Mouse (Mus musculus) heart, embryonic 11.5 days (tissue): ENCODE results near the gene Lrrc27. TPM values are rescaled to one million over a fixed set of nuclear protein-coding genes. Genes with fewer than 3 reads are reported as not detected.

Experiments
- ATAC-seq: fragments of 200-750 bp; cut with Nextera tagmentation; replicated peaks from 2 replicates; pipeline ENCODE4 v1.8.0; 2017; ENCODE audit warnings: moderate library complexity; ENCODE audit not compliant: insufficient number of reproducible peaks, low FRiP score, low TSS enrichment
- H3K27ac ChIP-seq: fragments of 300-500 bp; sonication (generic); 2 replicates; pipeline ENCODE4 v1.5.1; 2014; ENCODE audit warnings: mild to moderate bottlenecking, low read depth, low read length
- H3K27me3 ChIP-seq: fragments of 300-500 bp; sonication (generic); 2 replicates; pipeline ENCODE4 v1.6.1; 2014; ENCODE audit warnings: mild to moderate bottlenecking, low read length, mixed read lengths; ENCODE audit not compliant: control insufficient read depth, insufficient read depth
- H3K36me3 ChIP-seq: fragments of 300-500 bp; sonication (generic); 2 replicates; pipeline ENCODE4 v1.6.1; 2014; ENCODE audit warnings: mild to moderate bottlenecking, low read length, moderate library complexity, mixed read lengths; ENCODE audit not compliant: control insufficient read depth, insufficient read depth
- H3K4me1 ChIP-seq: fragments of 300-500 bp; sonication (generic); 2 replicates; pipeline ENCODE4 v1.6.1; 2014; ENCODE audit warnings: low read length; ENCODE audit not compliant: control insufficient read depth, insufficient read depth
- H3K4me2 ChIP-seq: fragments of 300-500 bp; sonication (generic); 2 replicates; pipeline ENCODE4 v1.6.1; 2014; ENCODE audit warnings: mild to moderate bottlenecking, moderate library complexity
- H3K4me3 ChIP-seq: fragments of 300-500 bp; sonication (generic); 2 replicates; pipeline ENCODE4 v1.5.1; 2014; ENCODE audit warnings: low read depth, low read length
- H3K9ac ChIP-seq: fragments of 300-500 bp; sonication (generic); 2 replicates; pipeline ENCODE4 v1.6.1; 2014; ENCODE audit warnings: mild to moderate bottlenecking, low read depth, low read length, moderate library complexity
- H3K9me3 ChIP-seq: fragments of 300-500 bp; sonication (generic); replicated peaks from 2 replicates; pipeline ENCODE4 v1.6.1; 2016; ENCODE audit warnings: low read length; ENCODE audit not compliant: control insufficient read depth
- WGBS: fragments of 180-500 bp; shearing (Covaris S2); extraction: QIAGEN DNeasy Blood & Tissue Kit; methylation state at CpG from one replicate; pipeline ENCODE4 v1.1.7; 2014; ENCODE audit not compliant: insufficient replicate concordance; 5-methylcytosine and 5-hydroxymethylcytosine counted together
- polyA plus RNA-seq: library from polyadenylated mRNA; unstranded; fragments of >200 nt; fragmentation: Nextera tagmentation; extraction: Ambion mirVana; gene quantifications from 2 replicates; pipeline ENCODE4 v1.2.1, GENCODE M21; 2014

Lrrc27 gene
- polyA plus RNA-seq, 1 experiment from 2014 or later, result 4.9 TPM

DNA sequence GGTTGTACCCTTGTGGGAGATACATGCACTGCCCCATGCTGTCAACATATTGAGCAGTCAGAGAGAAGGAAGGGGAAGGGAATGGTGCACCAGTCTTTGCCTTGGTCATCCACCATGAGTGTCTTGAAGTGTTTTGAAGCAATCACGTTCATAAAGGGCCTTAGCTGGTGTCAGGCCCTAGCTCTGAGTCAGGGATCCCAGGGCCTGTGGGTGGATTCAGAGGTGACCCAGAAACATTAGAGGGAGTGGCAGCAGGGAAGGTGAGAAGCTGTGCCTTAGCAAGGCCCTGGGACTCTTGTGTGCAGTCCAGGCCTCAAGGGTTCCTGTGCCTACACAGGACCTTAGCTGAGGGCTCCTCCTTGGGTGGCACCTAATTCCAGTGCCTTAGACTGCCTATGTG, 11.3 kb downstream of the Lrrc27 start:
- Histone ChIP-seq H3K4me3 (no peak overlapping the region), H3K4me1 (peaks cover 27% of the 10 kb centered on the region), H3K36me3 (no peaks in the 10 kb centered on the region), H3K27ac (no peak overlapping the region), H3K9me3 (no peaks in the 10 kb centered on the region), H3K4me2 (no peak overlapping the region), H3K9ac (no peak overlapping the region), H3K27me3 (no peaks in the 10 kb centered on the region)
- ATAC-seq, result no peak
- 58% methylated on average over 1 of the region's 1 CpGs for WGBS

DNA sequence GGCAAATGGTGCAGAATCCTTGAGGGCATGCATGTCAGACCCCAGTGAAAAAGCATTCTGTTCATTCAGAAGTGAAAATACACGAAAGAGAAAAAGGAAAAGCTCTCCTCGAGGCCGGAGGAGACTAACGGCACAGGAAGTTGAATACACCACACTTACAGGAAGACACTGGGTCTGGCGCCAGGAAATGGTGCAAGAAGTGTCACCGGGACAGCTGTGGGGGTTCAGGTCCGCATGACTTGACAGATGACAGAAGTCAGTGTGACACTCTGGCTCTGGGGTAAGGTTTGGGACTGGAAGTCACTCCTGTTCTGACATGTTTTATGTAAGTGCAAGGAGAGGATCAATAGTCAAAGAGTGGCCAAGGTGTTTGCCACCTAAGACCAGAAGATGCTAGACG, 11.9 kb downstream of the Lrrc27 start:
- Histone ChIP-seq H3K9me3 (no peaks in the 10 kb centered on the region), H3K27me3 (no peaks in the 10 kb centered on the region), H3K4me3 (no peak overlapping the region), H3K9ac (no peak overlapping the region), H3K4me1 (peaks cover 30% of the 10 kb centered on the region), H3K36me3 (no peaks in the 10 kb centered on the region), H3K4me2 (no peak overlapping the region), H3K27ac (no peak overlapping the region)
- ATAC-seq, result no peak
- 59% methylated on average over 8 of the region's 8 CpGs for WGBS

DNA sequence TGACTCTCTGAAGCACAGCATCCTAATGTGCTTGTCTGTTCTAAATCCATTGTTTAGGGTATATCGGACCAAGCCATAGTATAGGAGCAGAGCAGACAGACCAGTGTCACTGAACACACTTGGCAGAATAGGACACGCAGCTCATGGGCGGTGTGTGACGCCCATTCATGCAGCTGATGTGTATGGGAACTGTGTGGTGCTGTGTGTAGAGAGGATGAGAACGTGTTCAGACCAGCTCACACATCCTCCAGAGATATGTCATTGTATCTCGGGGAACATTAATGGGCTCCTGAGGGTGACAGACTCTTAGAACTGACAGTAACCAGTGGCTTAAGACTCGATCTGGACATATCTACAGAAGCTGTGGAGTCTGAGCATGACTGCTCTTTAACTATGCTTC, 13.6 kb downstream of the Lrrc27 start:
- 80% methylated on average over 7 of the region's 7 CpGs for WGBS
- no peaks in the 10 kb centered on the region for H3K9me3 ChIP-seq
- H3K4me3 ChIP-seq, result no peak overlapping the region
- no peak for ATAC-seq
- no peak overlapping the region for H3K27ac ChIP-seq
- peaks cover 38% of the 10 kb centered on the region for H3K4me1 ChIP-seq
- no peaks in the 10 kb centered on the region for H3K36me3 ChIP-seq
- no peaks in the 10 kb centered on the region for H3K27me3 ChIP-seq
- H3K9ac ChIP-seq, result no peak overlapping the region
- no peak overlapping the region for H3K4me2 ChIP-seq

DNA sequence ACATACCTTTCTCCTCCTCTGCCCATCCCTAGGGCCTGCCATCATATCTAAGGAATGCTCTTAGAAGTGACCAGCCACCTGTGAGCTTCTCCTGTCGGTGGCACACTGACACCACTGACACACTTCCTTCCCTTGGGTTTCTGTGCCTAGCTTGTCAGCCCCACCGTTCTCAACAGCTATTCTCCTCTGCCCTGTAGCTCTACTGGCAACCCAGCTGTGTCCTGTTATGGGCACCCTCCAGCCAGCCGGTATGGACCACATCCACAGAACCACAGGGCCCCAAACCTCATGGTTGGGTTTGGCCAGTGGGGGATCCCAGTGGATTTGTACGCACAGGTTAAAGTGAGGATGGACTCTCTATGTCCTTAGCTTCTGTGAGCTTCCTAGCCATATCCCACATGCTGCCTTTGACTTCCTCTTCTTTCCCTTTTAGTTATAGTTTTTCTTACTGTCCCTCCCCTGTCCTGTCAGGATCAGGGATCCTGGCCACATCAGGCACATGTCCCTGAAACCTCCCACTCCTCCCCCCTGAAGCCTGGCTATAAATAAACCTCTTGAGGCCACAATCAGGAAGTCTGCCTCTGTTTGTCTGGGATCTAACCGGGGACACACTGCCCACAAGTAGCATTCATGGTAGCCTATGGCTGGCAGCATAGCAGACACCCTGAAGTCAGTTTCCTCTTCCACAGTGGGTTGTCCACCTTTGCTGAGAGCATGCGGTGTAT, 15.8 kb downstream of the Lrrc27 start:
- Histone ChIP-seq H3K4me1 (peaks cover 38% of the 10 kb centered on the region), H3K4me2 (peak overlapping the region; percentile 29), H3K27me3 (no peaks in the 10 kb centered on the region), H3K9me3 (no peaks in the 10 kb centered on the region), H3K27ac (peak overlapping the region; percentile 82), H3K4me3 (no peak overlapping the region), H3K36me3 (no peaks in the 10 kb centered on the region), H3K9ac (no peak overlapping the region)
- 0 out of 2 replicates have a peak, but pooled peaks have one; percentile 4 for ATAC-seq
- 42% methylated on average over 6 of the region's 6 CpGs for WGBS

DNA sequence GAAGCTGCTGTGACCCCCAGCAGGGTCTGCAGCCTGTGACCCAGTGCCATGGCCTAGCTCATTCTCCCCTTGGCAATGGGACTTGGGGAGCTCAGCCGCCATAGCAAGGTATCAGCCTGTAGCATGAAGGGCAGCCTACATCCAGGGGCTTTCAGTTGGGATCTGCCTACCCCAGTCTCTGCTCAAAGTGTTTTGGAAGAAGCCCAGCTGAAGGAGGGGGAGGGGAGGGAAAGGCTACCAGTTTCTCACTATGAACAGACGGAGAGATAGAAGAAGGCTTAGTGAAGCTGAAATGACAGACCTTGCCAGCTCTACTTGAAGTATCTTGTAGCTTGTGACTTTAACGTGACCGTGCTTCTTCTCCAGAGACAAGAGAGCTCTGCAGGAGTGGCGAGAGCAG, 17.0 kb downstream of the Lrrc27 start:
- peaks cover 46% of the 10 kb centered on the region for H3K4me1 ChIP-seq
- no peaks in the 10 kb centered on the region for H3K27me3 ChIP-seq
- ATAC-seq, result no peak
- no peak overlapping the region; the same call in 1 of the 2 replicates for H3K27ac ChIP-seq
- H3K9me3 ChIP-seq, result no peaks in the 10 kb centered on the region
- no peak overlapping the region for H3K9ac ChIP-seq
- H3K36me3 ChIP-seq, result no peaks in the 10 kb centered on the region
- no peak overlapping the region for H3K4me2 ChIP-seq
- no peak overlapping the region for H3K4me3 ChIP-seq
- WGBS, result 63% methylated on average over 5 of the region's 5 CpGs

DNA sequence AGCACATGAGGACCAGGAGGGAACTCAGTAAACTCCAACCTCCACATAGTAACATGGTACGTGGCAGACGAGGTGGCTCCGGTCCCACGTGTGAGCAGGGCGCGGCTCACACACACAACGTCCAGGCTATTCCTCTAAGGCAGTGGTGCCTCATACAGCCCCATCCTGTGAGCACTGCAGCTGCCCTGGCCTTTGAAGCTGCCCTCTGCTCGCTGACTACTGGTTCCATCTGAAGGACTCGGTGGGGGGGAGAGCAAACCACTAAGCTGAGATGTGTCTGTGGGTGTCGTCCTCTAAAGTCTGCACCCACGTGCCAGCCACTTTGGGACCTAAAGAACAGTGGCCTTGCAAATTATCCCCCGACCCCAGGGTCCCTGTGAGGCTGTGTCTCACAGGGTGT, 17.5 kb downstream of the Lrrc27 start:
- Histone ChIP-seq H3K27me3 (no peaks in the 10 kb centered on the region), H3K9ac (no peak overlapping the region), H3K9me3 (no peaks in the 10 kb centered on the region), H3K27ac (no peak overlapping the region; the same call in 1 of the 2 replicates), H3K4me3 (no peak overlapping the region), H3K4me2 (no peak overlapping the region), H3K4me1 (peaks cover 50% of the 10 kb centered on the region), H3K36me3 (no peaks in the 10 kb centered on the region)
- 66% methylated on average over 12 of the region's 12 CpGs for WGBS
- no peak for ATAC-seq

DNA sequence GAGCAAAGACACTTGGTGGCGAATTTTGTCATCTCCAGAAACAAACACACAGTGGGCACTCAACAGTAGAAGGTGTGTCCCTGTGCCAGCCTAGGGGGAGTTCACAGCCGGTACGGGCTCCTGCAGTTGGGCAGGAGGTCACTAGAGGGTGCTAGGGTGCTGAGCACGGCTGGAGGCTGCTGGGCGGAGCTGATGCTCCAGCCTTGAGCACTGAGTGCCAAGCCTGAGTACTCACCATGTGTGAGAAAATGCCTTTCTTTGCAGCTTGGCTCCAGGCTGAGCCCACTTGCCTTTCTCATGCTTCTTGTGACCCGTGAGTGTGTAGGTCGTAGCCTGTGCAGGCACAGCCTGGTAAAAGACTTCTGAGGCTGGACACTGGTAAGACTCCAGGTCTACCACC, 20.9 kb downstream of the Lrrc27 start:
- H3K4me2 ChIP-seq, result no peak overlapping the region

DNA sequence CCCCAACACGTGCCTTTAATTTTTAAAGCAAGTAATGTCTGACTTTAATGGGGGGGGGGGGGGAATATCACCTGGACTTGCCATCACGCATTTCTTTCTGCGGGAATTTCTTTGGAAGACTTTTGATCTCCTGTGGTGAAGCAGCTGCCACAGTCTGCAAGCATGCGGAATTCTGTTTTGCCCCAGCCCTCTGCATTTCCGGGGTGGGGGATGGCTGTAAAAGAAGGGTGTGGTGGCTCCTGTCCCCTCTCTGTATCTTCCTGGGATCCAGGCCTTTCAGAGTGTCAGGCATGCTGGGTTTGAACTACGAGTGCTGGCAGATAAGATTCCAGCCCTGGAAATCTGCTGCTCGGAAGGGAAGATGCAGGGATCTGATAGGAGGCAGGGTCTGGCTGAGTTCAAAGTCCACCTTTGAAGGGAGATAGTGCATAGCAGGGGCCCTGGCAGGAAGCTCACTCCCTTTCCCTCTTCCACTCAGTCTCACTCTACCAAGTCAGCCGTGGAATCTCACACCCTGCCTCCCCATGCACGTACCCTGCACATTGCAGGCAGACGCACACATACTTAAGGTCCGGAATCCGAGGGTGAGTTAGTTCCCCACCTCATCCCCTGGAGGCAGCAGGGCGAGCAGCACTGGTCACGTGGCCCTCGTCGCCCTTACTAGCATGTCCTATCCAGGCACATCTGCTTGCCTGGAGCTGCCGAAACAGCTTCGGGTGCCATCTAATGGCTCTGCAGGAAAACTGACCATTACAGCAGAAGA, 21.8 kb downstream of the Lrrc27 start:
- 2% methylated on average over 18 of the region's 18 CpGs for WGBS
- H3K9me3 ChIP-seq, result no peaks in the 10 kb centered on the region
- H3K4me1 ChIP-seq, result peaks cover 27% of the 10 kb centered on the region
- H3K4me2 ChIP-seq, result peak overlapping the region; percentile 44
- H3K27me3 ChIP-seq, result no peaks in the 10 kb centered on the region; the same call in 1 of the 2 replicates
- 0 out of 2 replicates have a peak overlapping the region, but pooled peaks have one; percentile 44 for H3K9ac ChIP-seq
- H3K27ac ChIP-seq, result peak overlapping the region; percentile 68
- peak; percentile 66; the same call in 1 of the 2 replicates for ATAC-seq
- H3K36me3 ChIP-seq, result no peaks in the 10 kb centered on the region
- no peak overlapping the region for H3K4me3 ChIP-seq

More for the DNA sequence above, 20.9 kb downstream of the Lrrc27 start:
- under 1% methylated on average over 7 of the region's 7 CpGs for WGBS
- ATAC-seq, result peak; percentile 60; the same call in 1 of the 2 replicates
- Histone ChIP-seq H3K27me3 (no peaks in the 10 kb centered on the region; the same call in 1 of the 2 replicates), H3K27ac (no peak overlapping the region), H3K9me3 (no peaks in the 10 kb centered on the region), H3K9ac (no peak overlapping the region), H3K4me3 (no peak overlapping the region), H3K36me3 (no peaks in the 10 kb centered on the region), H3K4me1 (peaks cover 36% of the 10 kb centered on the region)
